Mouse (Mus musculus): Measurements from ENCODE around the gene Fut1.

DNA sequence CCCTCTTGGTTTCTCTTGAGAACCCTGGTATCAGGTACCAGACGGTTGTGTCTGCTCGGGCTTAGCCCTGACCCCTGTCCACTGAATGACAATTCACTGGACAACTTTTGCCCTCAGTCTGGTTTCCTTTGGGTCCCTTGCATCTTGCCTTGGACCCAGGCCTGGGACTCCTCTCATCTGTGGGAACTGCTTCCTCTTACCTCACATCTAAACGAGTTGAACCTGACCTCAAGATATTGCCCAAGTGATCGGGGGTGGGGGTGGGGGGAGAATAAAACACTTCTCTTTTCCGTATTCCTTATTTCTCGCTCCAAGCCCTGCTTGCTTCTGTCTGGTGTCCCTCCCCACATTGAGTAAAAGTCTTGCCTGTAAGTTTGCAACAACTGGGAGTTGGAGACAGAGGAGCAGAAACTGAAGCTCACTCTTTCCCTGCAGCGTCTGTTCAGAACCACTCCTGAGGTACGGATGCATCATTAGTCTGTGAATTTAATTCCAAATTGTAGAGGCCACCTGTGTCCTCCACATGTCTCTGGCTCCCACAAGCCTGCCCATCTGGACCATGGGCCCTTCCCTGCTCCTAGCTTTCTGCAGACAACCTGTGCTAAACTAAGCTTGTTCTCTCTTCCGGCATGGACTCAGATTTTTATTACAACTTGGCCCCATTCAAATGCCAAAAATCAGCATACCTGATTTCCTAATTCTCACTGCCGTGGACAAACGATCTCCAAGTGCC is 43.8 kb downstream of the Fut1 start:
- TF ChIP-seq CTCF (IDR thresholded peaks at IDR 0.05; ENCODE audit: low read depth, low read length) (no peak), POLR2A (IDR thresholded peaks at IDR 0.05; ENCODE audit: insufficient read depth, low read length) (no peak)

All from ES-Bruce4 (cell line).